Mouse (Mus musculus): ENCODE measurements around the gene Arap1. TPM values are rescaled to one million over a fixed set of nuclear protein-coding genes. Genes with fewer than 3 reads are reported as not detected.

Arap1 gene
- polyA plus RNA-seq, 1 experiment = 115 TPM

DNA sequence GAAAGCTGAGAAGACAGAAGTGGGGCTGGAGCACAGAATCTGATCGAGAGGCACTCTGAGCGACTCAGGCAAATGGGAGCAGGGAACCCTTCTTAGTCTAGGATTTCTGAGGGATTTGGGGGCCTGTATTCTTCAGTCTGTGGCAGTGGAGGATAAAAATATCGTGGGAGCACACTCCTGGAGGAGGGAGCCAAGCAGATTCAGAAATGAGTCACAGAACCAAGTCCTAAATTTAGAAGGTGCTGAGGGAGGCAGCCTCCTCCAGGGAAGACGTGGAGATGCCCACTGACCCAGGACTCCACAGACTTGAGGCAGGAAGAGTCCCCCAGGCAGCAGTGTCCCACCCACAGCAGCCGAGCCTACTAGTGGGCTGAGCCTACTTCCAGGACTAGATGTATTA, 33.5 kb upstream of the Arap1 start:
- peak overlapping the region; percentile 14; the same call in 1 of the 2 replicates for H3K27ac ChIP-seq (ENCODE audit: insufficient read depth, low read length)
- H3K4me1 ChIP-seq (ENCODE audit: control insufficient read depth, insufficient read depth, low read length) = peaks cover 6% of the 10 kb centered on the region; the same call in 1 of the 2 replicates

DNA sequence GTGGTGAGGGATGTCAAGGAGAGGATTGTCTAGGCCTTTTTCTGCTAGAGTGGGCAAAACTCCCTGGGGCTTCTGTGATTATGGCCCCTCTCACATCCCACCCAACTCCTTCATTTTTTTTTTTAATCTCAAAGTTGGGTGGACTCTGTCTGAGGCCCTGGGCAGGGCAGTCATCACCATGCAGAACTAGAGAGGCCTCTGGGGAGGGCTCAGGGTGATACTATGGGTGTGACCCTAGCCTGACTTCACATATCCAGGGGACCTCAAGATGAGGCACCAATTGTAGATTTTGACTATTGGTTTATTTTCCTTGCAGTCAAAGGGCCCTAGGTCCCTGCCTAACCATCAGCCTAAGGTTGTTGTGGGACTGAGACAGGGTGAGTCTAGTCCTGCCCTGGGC, 32.2 kb upstream of the Arap1 start:
- Histone ChIP-seq H3K27ac (ENCODE audit: insufficient read depth, low read length) (no peak overlapping the region), H3K4me1 (ENCODE audit: control insufficient read depth, insufficient read depth, low read length) (no peaks in the 10 kb centered on the region), H3K4me3 (ENCODE audit: insufficient read depth, low read length) (no peak overlapping the region)
- TF ChIP-seq CTCF (IDR thresholded peaks at IDR 0.05; ENCODE audit: borderline replicate concordance, insufficient read depth, low read length) = no peak
- TF ChIP-seq POLR2A (IDR thresholded peaks at IDR 0.05; ENCODE audit: low read depth, low read length) = no peak

More for the DNA sequence above, 33.5 kb upstream of the Arap1 start:
- no peak for TF ChIP-seq CTCF (IDR thresholded peaks at IDR 0.05; ENCODE audit: borderline replicate concordance, insufficient read depth, low read length)
- no peak for TF ChIP-seq POLR2A (IDR thresholded peaks at IDR 0.05; ENCODE audit: low read depth, low read length)
- H3K4me3 ChIP-seq (ENCODE audit: insufficient read depth, low read length) = no peak overlapping the region

GRCm38 (mm10) chr7:101316591-101317001, 31.3 kb upstream of the Arap1 start:
- H3K4me3 ChIP-seq (ENCODE audit: insufficient read depth, low read length) = no peak overlapping the region
- H3K27ac ChIP-seq (ENCODE audit: insufficient read depth, low read length) = no peak overlapping the region
- TF ChIP-seq CTCF (IDR thresholded peaks at IDR 0.05; ENCODE audit: borderline replicate concordance, insufficient read depth, low read length) (no peak), POLR2A (IDR thresholded peaks at IDR 0.05; ENCODE audit: low read depth, low read length) (no peak)
- H3K4me1 ChIP-seq (ENCODE audit: control insufficient read depth, insufficient read depth, low read length) = no peaks in the 10 kb centered on the region

DNA sequence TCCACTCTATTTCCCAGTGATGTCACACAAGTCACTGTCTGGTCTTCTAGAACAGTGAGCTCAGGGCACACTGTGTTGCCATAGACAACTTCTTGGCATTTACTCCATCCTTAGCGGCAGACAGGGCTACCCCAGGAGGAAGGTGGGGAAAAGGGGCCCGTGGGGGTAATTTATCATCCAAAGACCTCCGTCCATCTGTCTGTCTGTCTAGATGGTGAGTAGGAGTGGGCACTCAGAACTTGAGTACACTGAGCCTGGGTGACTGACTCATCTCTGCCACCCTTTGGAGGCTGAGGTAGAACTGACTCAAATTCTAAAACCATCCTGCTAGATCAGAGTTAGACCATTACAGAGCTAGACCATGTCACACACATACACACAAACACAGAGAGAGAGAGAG, 30.9 kb upstream of the Arap1 start, which contains the start of gene Stard10:
TSS of gene Stard10 (plus strand) at position 73 of the 400 bp plus-strand sequence.
- Histone ChIP-seq H3K27ac (ENCODE audit: insufficient read depth, low read length) (no peak within 1 kb of the TSS), H3K4me3 (ENCODE audit: insufficient read depth, low read length) (no peak within 1 kb of the TSS), H3K4me1 (ENCODE audit: control insufficient read depth, insufficient read depth, low read length) (no peaks in the 10 kb centered on the region)
- no peak for TF ChIP-seq POLR2A (IDR thresholded peaks at IDR 0.05; ENCODE audit: low read depth, low read length)
- no peak for TF ChIP-seq CTCF (IDR thresholded peaks at IDR 0.05; ENCODE audit: borderline replicate concordance, insufficient read depth, low read length)

DNA sequence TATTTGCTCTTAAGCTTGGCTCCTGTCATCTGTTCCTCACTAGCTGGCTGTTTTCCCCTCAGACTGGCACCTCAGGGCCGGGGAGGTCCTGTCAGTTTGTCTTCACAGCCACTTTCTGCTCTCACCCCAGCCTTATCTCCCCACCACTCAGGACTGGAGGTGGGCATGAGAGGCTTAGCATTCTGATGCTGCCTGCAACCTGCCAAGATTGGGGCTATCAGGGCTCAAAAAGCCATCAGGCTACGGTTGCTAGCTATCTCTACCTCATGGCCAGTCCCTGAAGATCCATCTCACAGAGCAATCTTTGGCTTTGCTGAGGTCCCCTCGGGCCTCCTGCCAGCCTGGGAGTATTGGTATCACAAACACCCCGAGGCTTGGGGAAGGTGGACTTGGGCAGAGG, 29.0 kb upstream of the Arap1 start:
- Histone ChIP-seq H3K4me1 (ENCODE audit: control insufficient read depth, insufficient read depth, low read length) (no peaks in the 10 kb centered on the region), H3K27ac (ENCODE audit: insufficient read depth, low read length) (no peak overlapping the region), H3K4me3 (ENCODE audit: insufficient read depth, low read length) (no peak overlapping the region)
- no peak for TF ChIP-seq CTCF (IDR thresholded peaks at IDR 0.05; ENCODE audit: borderline replicate concordance, insufficient read depth, low read length)
- no peak for TF ChIP-seq POLR2A (IDR thresholded peaks at IDR 0.05; ENCODE audit: low read depth, low read length)

DNA sequence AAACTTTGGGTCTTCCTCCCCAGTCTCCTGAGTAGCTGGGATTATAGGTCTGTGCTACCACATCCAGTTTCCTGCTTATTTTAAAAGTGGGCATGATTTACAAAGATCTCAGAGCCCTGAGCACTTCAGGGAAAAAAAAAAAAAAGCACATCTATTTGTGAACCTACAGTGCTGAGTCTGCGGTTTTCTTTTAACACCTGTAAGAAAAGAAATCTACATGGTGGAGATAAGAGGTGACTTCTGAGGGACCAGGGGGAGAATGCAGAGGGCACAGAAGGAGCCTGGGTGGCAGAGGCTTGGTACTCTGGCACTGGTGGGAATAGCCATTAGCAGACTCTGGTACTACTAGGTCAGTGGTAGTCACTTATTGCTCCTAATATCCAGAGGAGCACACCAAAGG, 28.1 kb upstream of the Arap1 start:
- H3K27ac ChIP-seq (ENCODE audit: insufficient read depth, low read length) = no peak overlapping the region
- no peak for TF ChIP-seq CTCF (IDR thresholded peaks at IDR 0.05; ENCODE audit: borderline replicate concordance, insufficient read depth, low read length)
- TF ChIP-seq POLR2A (IDR thresholded peaks at IDR 0.05; ENCODE audit: low read depth, low read length) = no peak

DNA sequence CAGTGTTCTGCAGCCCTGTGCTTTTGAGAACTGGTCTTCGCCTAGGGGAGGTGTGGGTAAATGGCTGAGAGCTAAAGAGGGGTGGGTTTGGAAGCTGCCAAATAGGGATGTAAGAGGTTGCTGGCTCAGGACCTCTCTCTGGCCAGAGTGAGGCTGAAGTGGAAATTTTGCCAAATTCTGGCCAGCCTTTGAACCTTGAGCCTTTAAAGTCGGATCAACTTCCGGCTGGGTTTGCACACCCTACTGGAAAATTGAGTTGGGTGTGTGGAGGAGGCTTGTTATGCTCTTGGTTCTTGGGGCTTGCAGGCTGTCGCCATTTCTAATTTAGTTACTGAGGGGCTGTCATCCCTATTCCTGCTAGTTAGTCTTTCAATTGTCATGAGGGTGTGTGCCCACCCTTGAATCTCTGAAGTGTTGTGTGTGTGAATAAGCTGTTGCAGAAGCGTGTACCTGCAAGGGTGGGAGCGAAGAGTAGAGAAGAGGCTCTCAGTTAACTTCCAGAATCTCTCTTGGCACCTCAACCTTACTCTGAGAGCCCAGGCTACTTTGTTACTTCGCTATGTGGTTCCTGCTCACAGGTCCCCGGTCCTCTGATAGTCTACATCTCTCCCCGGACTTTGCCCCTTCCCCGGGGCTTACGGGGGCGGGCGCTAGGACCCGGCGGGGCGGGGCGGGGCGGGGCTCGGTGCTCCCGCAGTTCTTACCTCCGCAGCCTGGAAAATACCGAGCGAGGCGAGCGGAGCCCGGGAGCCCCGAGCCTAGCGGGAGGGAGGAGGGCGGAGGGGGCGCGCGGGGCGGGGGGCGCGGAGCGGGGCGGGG, 27.3 kb upstream of the Arap1 start:
- TF ChIP-seq POLR2A (IDR thresholded peaks at IDR 0.05; ENCODE audit: low read depth, low read length) = no peak
- no peak for TF ChIP-seq CTCF (IDR thresholded peaks at IDR 0.05; ENCODE audit: borderline replicate concordance, insufficient read depth, low read length)
- Histone ChIP-seq H3K4me3 (ENCODE audit: insufficient read depth, low read length) (peak overlapping the region; percentile 9; the same call in 1 of the 2 replicates), H3K4me1 (ENCODE audit: control insufficient read depth, insufficient read depth, low read length) (no peaks in the 10 kb centered on the region), H3K27ac (ENCODE audit: insufficient read depth, low read length) (no peak overlapping the region)

More for the DNA sequence above, 28.1 kb upstream of the Arap1 start:
- H3K4me3 ChIP-seq (ENCODE audit: insufficient read depth, low read length) = no peak overlapping the region
- no peaks in the 10 kb centered on the region for H3K4me1 ChIP-seq (ENCODE audit: control insufficient read depth, insufficient read depth, low read length)

DNA sequence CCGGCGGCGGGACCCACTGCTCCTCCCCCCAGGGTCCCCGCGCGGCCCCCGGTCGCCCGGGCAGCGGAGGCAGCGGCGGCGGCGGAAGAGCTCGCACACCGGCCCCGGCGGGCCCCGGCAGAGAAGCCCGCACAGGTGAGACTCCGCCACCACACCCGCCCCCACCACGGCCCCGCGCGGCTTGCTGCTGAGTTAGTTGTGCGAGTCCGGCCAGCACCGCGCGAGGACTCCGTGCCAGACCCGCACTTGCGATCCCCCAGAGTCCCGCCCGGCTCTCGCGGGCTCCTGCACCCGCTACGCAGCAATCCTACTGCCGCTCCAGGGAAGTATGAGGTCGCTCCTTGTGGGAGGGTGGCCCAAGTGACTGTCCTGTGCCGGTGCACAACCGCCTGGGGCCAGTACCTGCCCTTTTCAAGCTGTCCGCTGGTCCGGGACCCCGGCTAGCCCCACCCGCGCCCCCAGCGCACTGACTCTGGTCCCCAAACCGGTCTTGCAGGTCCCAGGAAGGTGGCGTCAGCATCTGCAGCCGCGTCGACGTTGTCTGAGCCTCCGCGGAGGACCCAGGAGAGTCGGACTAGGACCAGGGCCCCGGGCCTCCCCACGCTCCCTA, 26.5 kb upstream of the Arap1 start:
- H3K27ac ChIP-seq (ENCODE audit: insufficient read depth, low read length) = no peak overlapping the region
- no peaks in the 10 kb centered on the region for H3K4me1 ChIP-seq (ENCODE audit: control insufficient read depth, insufficient read depth, low read length)
- H3K4me3 ChIP-seq (ENCODE audit: insufficient read depth, low read length) = peak overlapping the region; percentile 37
- TF ChIP-seq POLR2A (IDR thresholded peaks at IDR 0.05; ENCODE audit: low read depth, low read length) (no peak), CTCF (IDR thresholded peaks at IDR 0.05; ENCODE audit: borderline replicate concordance, insufficient read depth, low read length) (no peak)

GRCm38 (mm10) chr7:101323141-101323594, 24.7 kb upstream of the Arap1 start:
- Histone ChIP-seq H3K4me1 (ENCODE audit: control insufficient read depth, insufficient read depth, low read length) (no peaks in the 10 kb centered on the region), H3K4me3 (ENCODE audit: insufficient read depth, low read length) (no peak overlapping the region), H3K27ac (ENCODE audit: insufficient read depth, low read length) (no peak overlapping the region)
- TF ChIP-seq CTCF (IDR thresholded peaks at IDR 0.05; ENCODE audit: borderline replicate concordance, insufficient read depth, low read length) (no peak), POLR2A (IDR thresholded peaks at IDR 0.05; ENCODE audit: low read depth, low read length) (no peak)

All from embryonic fibroblast, embryonic 13.5 days (primary cell).